Mouse (Mus musculus) hindbrain, postnatal 0 days (tissue): ENCODE data around the gene Actr6. TPM values are rescaled to one million over a fixed set of nuclear protein-coding genes. Genes with fewer than 3 reads are reported as not detected.

Source experiments
- ATAC-seq: fragments of 200-750 bp; cut with Nextera tagmentation; 2 replicates; pipeline ENCODE4 v1.8.0; 2017; ENCODE audit warnings: mild to moderate bottlenecking, moderate TSS enrichment, moderate library complexity
- DNase-seq: peaks from one replicate; pipeline ENCODE4 v3.0.0-alpha.2; 2015; ENCODE audit warnings: low spot score
- H3K27ac ChIP-seq: fragments of 300-500 bp; sonication (generic); 2 replicates; pipeline ENCODE4 v1.5.1; 2014; ENCODE audit warnings: mild to moderate bottlenecking
- H3K27me3 ChIP-seq: fragments of 300-500 bp; sonication (generic); 2 replicates; pipeline ENCODE4 v1.6.1; 2014; ENCODE audit warnings: low read length, mixed read lengths; ENCODE audit not compliant: insufficient read depth
- H3K36me3 ChIP-seq: fragments of 300-500 bp; sonication (generic); 2 replicates; pipeline ENCODE4 v1.6.1; 2014; ENCODE audit warnings: low read length, mixed read lengths; ENCODE audit not compliant: insufficient read depth
- H3K4me1 ChIP-seq: fragments of 300-500 bp; sonication (generic); 2 replicates; pipeline ENCODE4 v1.6.1; 2014; ENCODE audit warnings: antibody characterized with exemption, low read length, mixed read lengths; ENCODE audit not compliant: insufficient read depth
- H3K4me2 ChIP-seq: fragments of 300-500 bp; sonication (generic); 2 replicates; pipeline ENCODE4 v1.6.1; 2014; ENCODE audit warnings: low read depth, mild to moderate bottlenecking, low read length, moderate library complexity, mixed read lengths
- H3K4me3 ChIP-seq: fragments of 300-500 bp; sonication (generic); 2 replicates; pipeline ENCODE4 v1.5.1; 2014; ENCODE audit warnings: low read length
- H3K9ac ChIP-seq: fragments of 300-500 bp; sonication (generic); replicated peaks from 2 replicates; pipeline ENCODE4 v1.6.1; 2014; ENCODE audit warnings: mild to moderate bottlenecking, low read length, moderate library complexity, mixed read lengths
- H3K9me3 ChIP-seq: fragments of 300-500 bp; sonication (generic); 2 replicates; pipeline ENCODE4 v1.6.1; 2016; ENCODE audit warnings: low read length, mixed read lengths
- CTCF ChIP-seq: IDR thresholded peaks from 2 replicates; pipeline ENCODE4 v1.5.1; 2016; ENCODE audit warnings: antibody characterized with exemption, control low read depth, low read depth
- WGBS: fragments of 180-500 bp; shearing (Covaris S2); extraction: QIAGEN DNeasy Blood & Tissue Kit; methylation state at CpG from one replicate; pipeline ENCODE4 v1.1.7; 2014; 5-methylcytosine and 5-hydroxymethylcytosine counted together
- polyA plus RNA-seq: library from polyadenylated mRNA; unstranded; fragments of >200 nt; fragmentation: Nextera tagmentation; extraction: Ambion mirVana; gene quantifications from 2 replicates; pipeline ENCODE4 v1.2.1, GENCODE M21; 2015
- total RNA-seq: library from RNA; depleted of rRNA; stranded (reverse); fragments of >200 nt; gene quantifications from 2 replicates; pipeline ENCODE4 v1.2.3, GENCODE M21; 2014

Gene Actr6
- total and polyA plus RNA-seq, 2 experiments from 2014 or later: 19.0 to 53.6 TPM

DNA sequence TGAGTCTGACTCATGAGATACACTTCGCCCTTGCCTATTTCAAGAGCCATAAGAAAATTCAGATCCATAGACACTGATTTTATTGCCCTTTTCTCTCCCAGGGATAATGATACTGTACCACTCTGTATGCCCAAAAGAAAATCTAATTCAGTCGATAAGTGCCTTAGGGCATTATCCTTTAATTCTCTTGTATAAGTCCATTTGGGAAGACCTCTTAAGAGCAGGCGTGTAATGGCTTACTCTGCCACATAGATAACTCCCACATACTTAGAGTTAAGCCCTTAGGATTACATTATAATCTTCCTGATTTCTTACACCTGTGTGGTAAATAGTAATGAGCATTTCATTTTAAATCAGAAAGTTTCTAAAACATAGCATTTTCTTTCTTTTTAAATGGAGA lies 14.5 kb upstream of the Actr6 start:
- Histone ChIP-seq H3K27me3 (no peaks in the 10 kb centered on the region), H3K4me1 (0 out of 2 replicates have a peak, but pooled peaks cover 4% of the 10 kb centered on the region), H3K4me3 (0 out of 2 replicates have a peak overlapping the region, but pooled peaks have one; percentile 6), H3K27ac (no peak overlapping the region), H3K9me3 (no peaks in the 10 kb centered on the region), H3K36me3 (no peaks in the 10 kb centered on the region), H3K9ac (no peak overlapping the region), H3K4me2 (peak overlapping the region; percentile 67; the same call in 1 of the 2 replicates)
- no peak for TF ChIP-seq CTCF
- DNase-seq: no peak
- ATAC-seq: no peak
- WGBS: 82% methylated on average over 3 of the region's 3 CpGs

DNA sequence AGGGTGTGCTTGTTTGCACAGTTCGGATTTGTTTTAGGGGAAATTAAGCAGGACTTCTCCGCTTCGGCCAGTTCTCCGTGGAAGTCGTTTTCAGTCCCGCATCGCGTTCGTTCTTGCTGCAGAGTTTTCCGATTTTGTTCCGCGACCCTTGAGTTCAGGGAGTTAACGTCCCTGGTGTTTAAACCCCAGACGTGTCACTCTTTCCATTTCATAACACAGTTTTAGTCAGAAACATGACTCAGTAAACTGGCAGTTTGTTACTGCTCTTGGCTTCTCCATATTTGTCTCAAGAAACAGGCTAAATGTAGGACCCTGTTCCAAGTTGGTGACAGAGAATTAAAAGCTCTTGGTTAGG lies 13.5 kb upstream of the Actr6 start:
- TF ChIP-seq CTCF: no peak
- Histone ChIP-seq H3K9me3 (no peaks in the 10 kb centered on the region), H3K36me3 (no peaks in the 10 kb centered on the region), H3K9ac (peak overlapping the region; percentile 93), H3K4me2 (peak overlapping the region; percentile 67), H3K4me1 (0 out of 2 replicates have a peak, but pooled peaks cover 4% of the 10 kb centered on the region), H3K27ac (peak overlapping the region; percentile 94), H3K27me3 (no peaks in the 10 kb centered on the region), H3K4me3 (peak overlapping the region; percentile 96)
- under 1% methylated on average over 14 of the region's 14 CpGs for WGBS
- ATAC-seq (no peak), DNase-seq (no peak)

DNA sequence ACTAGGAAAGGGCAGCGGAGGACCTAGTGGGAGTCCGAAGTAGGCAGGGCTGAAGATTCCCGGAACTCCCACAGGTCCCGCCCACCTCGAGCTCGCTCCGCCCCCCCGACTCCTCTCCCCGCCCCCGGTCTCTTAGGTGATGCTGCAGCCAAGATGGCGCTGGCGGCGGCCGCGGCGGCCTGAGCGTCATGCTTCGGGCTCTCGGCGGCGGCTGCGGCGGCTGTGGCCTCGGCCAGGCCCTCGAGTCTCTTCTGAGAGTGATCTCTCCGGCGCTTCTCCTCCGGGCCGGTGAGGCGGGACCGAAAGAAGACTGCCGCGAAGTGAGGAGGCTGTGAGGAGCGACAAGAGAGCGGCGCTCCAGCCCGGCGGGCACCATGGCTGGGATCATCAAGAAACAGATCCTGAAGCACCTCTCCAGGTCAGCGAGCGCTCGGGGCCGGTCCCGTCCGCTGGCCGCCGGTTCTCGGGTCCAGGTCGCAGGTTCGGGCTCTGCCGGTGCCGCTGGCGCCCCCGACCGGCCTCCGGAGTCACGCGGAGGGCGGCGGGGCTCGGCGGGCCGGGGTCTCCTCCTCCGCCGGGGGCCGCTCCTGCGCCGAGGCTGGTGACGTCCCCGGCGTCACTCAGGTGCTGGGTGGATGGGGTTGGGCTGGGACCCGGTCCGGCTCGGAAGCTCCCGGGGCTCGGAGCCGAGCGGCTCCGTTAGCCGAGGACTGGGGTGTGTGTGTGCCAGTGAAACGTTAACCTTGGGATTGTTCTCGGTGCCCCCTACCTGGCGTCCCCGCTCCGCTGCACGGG lies 13.0 kb upstream of the Actr6 start, which contains the start of gene Uhrf1bp1l:
TSS of gene Uhrf1bp1l (plus strand) at position 121 of the 795 bp plus-strand sequence.
- peak within 1 kb of the TSS; percentile 93 for H3K9ac ChIP-seq

DNA sequence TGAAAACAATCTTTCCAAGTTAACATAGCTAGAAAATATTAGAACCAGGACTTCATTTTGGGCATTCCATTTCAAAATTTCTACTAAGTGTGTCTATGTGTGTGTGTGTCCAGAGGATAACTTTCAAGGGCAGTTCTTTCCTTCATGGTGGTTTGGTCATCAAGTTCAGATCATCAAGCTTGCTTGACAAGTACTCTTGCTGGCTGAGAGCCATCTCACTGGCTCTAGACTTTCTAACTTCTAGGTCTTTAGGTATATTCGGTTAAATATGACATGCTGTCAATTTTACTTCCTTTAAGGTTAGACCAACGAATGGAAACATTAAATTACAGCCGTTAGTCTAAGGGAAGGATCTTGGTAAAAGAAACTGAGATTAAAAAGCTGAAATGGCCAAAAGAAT lies 12.2 kb upstream of the Actr6 start:
- H3K36me3 ChIP-seq: no peaks in the 10 kb centered on the region
- H3K4me3 ChIP-seq: peak overlapping the region; percentile 96
- no peak for DNase-seq
- no peak overlapping the region for H3K27ac ChIP-seq
- 23% methylated on average over 3 of the region's 3 CpGs for WGBS
- no peak for TF ChIP-seq CTCF
- no peaks in the 10 kb centered on the region for H3K27me3 ChIP-seq
- no peak for ATAC-seq
- no peak overlapping the region; the same call in 1 of the 2 replicates for H3K9ac ChIP-seq
- H3K9me3 ChIP-seq: no peaks in the 10 kb centered on the region
- H3K4me1 ChIP-seq: 0 out of 2 replicates have a peak, but pooled peaks cover 4% of the 10 kb centered on the region
- H3K4me2 ChIP-seq: peak overlapping the region; percentile 67

More for the DNA sequence above, 13.0 kb upstream of the Actr6 start, which contains the start of gene Uhrf1bp1l:
- DNase-seq (peak; percentile 95), ATAC-seq (peak; percentile 96)
- no peak for TF ChIP-seq CTCF
- H3K9me3 ChIP-seq: no peaks in the 10 kb centered on the region
- H3K4me1 ChIP-seq: 0 out of 2 replicates have a peak, but pooled peaks cover 4% of the 10 kb centered on the region
- 1% methylated on average over 79 of the region's 85 CpGs for WGBS
- no peaks in the 10 kb centered on the region for H3K27me3 ChIP-seq
- peak within 1 kb of the TSS; percentile 96 for H3K4me3 ChIP-seq
- peak within 1 kb of the TSS; percentile 94 for H3K27ac ChIP-seq
- peak within 1 kb of the TSS; percentile 67 for H3K4me2 ChIP-seq
- H3K36me3 ChIP-seq: no peaks in the 10 kb centered on the region

DNA sequence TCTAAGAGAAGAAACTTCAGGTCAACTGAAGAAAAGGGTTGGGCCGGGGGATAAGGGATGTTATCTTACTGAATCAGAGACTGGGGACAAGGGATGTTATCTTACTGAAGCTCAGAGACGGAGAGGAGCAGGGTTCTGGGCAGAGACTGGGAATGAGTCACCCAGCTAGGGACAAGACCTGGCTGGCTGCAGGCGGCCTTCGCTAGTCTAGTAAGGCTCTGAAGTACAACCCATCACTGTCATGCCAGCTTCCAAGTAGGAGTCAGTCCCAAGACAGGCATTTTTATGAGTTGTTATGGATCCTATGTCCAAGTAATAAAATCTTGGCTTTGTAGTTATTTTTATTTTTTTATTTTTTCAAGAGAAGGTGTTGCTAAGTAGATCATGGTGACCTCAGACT lies 11.2 kb upstream of the Actr6 start:
- no peak overlapping the region for H3K9ac ChIP-seq
- no peaks in the 10 kb centered on the region for H3K9me3 ChIP-seq
- no peaks in the 10 kb centered on the region for H3K27me3 ChIP-seq
- no peak overlapping the region for H3K4me3 ChIP-seq
- no peak for TF ChIP-seq CTCF
- DNase-seq (no peak), ATAC-seq (no peak)
- H3K36me3 ChIP-seq: no peaks in the 10 kb centered on the region
- no peak overlapping the region for H3K27ac ChIP-seq
- WGBS: 93% methylated on average over 4 of the region's 4 CpGs
- H3K4me1 ChIP-seq: 0 out of 2 replicates have a peak, but pooled peaks cover 4% of the 10 kb centered on the region
- no peak overlapping the region for H3K4me2 ChIP-seq

DNA sequence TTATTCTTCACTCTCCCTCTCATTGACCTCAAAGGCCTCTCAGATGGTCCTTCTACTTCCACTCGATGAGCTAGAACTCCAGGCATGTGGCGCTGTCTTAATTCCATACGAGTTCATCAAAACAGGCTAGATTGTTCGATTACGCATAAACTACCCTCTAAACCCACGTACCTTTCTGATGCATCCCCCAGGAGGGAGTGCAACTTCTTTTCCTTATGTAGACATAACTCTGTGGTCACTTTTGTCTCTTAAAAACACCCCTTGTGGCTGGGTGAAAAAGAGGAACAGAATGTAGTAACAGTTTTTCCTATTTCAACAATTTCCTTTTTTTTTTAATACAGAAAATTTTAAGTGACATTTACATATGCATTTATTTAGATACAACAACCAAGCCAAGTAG lies 8.9 kb upstream of the Actr6 start:
- Histone ChIP-seq H3K4me1 (no peaks in the 10 kb centered on the region), H3K36me3 (no peaks in the 10 kb centered on the region), H3K4me2 (no peak overlapping the region), H3K27me3 (no peaks in the 10 kb centered on the region), H3K27ac (no peak overlapping the region), H3K9me3 (no peaks in the 10 kb centered on the region), H3K4me3 (no peak overlapping the region), H3K9ac (no peak overlapping the region)
- WGBS: 83% methylated on average over 6 of the region's 6 CpGs
- DNase-seq: no peak
- no peak for TF ChIP-seq CTCF
- ATAC-seq: no peak

DNA sequence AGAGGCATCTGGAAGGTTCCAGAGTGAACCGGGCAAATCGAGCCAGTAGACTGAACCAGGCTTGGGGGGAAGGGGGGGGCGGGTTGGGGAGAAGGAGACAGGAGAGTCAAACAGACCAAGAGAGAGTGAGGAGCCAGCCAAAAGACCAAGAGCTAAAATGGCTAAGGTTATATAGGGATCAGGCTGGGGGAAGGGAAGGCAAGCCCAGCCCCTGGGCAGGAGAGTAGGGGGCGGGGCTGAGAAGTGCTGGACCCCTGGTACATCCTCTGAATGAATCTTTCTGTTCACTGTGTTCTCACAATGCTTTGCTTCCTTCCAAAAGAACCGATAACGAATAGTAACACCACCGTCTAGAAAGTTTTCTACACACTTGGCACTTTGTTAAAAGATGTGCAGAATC lies 7.6 kb upstream of the Actr6 start:
- WGBS: 57% methylated on average over 6 of the region's 7 CpGs
- no peak for TF ChIP-seq CTCF
- H3K27ac ChIP-seq: no peak overlapping the region
- DNase-seq: no peak
- no peaks in the 10 kb centered on the region for H3K36me3 ChIP-seq
- no peak overlapping the region for H3K9ac ChIP-seq
- H3K4me3 ChIP-seq: no peak overlapping the region
- H3K4me1 ChIP-seq: no peaks in the 10 kb centered on the region
- H3K4me2 ChIP-seq: no peak overlapping the region
- no peaks in the 10 kb centered on the region for H3K27me3 ChIP-seq
- no peak for ATAC-seq
- no peaks in the 10 kb centered on the region for H3K9me3 ChIP-seq
